7 mouse cellular contexts compared by ENCODE assay signal in the genomic region with DNA sequence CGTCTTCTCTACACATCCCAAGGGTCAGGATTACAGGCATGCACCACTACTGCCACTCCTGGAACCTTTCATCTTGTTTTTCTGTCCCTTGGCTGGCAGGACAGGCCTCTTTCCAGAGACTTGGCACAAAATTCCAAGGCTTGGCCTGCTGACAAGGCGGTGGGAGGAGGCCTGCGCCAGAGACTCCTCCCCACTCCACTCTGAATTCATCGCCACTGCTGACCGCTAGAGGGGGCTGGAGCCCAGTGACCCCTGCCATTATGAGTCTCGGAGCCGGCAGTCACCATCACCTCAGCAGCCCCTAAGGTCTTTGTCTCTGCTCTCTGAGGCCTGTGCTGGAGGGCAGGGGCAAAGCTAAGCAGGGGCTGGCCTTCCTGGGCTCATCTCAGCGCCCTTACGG. TPM values are rescaled to one million over a fixed set of nuclear protein-coding genes. Genes with fewer than 3 reads are reported as not detected.
DNase-seq lines count a peak whose midpoint lies in the region; ATAC-seq and TF ChIP-seq lines count a peak whose summit lies in the region.

No protein-coding gene starts in this region.

- 9% methylated on average over 9 of the region's 9 CpGs for whole genome bisulfite sequencing in embryonic facial prominence, embryonic 11.5 days
- 17% methylated on average over 9 of the region's 9 CpGs for WGBS in intestine, postnatal 0 days
- 7% methylated on average over 9 of the region's 9 CpGs for WGBS in midbrain, embryonic 12.5 days

- H3K27me3 ChIP-seq in embryonic facial prominence, embryonic 11.5 days (ENCODE audit: control insufficient read depth, insufficient read depth, low read length): no peaks in the 10 kb centered on the region
- no peaks in the 10 kb centered on the region for H3K27me3 ChIP-seq in intestine, postnatal 0 days (replicated peaks; ENCODE audit: control insufficient read depth, insufficient read depth, low read length)
- H3K27me3 ChIP-seq in midbrain, embryonic 12.5 days: no peaks in the 10 kb centered on the region

- peak; percentile 95 for TF ChIP-seq CTCF in intestine, postnatal 0 days (IDR thresholded peaks at IDR 0.05; ENCODE audit: low read depth)

- H3K4me3 ChIP-seq in embryonic facial prominence, embryonic 11.5 days (ENCODE audit: low read depth, low read length): no peak overlapping the region
- H3K4me3 ChIP-seq in intestine, postnatal 0 days (ENCODE audit: low read depth, low read length): no peak overlapping the region
- H3K4me3 ChIP-seq in midbrain, embryonic 12.5 days: no peak overlapping the region

- no peaks in the 10 kb centered on the region for H3K4me1 ChIP-seq in embryonic facial prominence, embryonic 11.5 days (ENCODE audit: control insufficient read depth, insufficient read depth, low read length)
- peaks cover 7% of the 10 kb centered on the region; the same call in 1 of the 2 replicates for H3K4me1 ChIP-seq in intestine, postnatal 0 days (replicated peaks; ENCODE audit: control insufficient read depth, insufficient read depth, low read length)
- H3K4me1 ChIP-seq in midbrain, embryonic 12.5 days: peaks cover 24% of the 10 kb centered on the region

- H3K9me3 ChIP-seq in embryonic facial prominence, embryonic 11.5 days (replicated peaks; ENCODE audit: control insufficient read depth, low read length): no peaks in the 10 kb centered on the region
- H3K9me3 ChIP-seq in intestine, postnatal 0 days (ENCODE audit: control insufficient read depth): no peaks in the 10 kb centered on the region
- H3K9me3 ChIP-seq in midbrain, embryonic 12.5 days: no peaks in the 10 kb centered on the region

- H3K36me3 ChIP-seq in embryonic facial prominence, embryonic 11.5 days (replicated peaks; ENCODE audit: control insufficient read depth, insufficient read depth, low read depth, low read length): no peaks in the 10 kb centered on the region
- H3K36me3 ChIP-seq in intestine, postnatal 0 days (ENCODE audit: control insufficient read depth, insufficient read depth): no peaks in the 10 kb centered on the region
- no peaks in the 10 kb centered on the region for H3K36me3 ChIP-seq in midbrain, embryonic 12.5 days

- intact Hi-C loops in left cerebral cortex, postnatal 4 days (cut with DNase I): no loop called here

- H3K4me2 ChIP-seq in embryonic facial prominence, embryonic 11.5 days (ENCODE audit: low read depth, low read length): no peak overlapping the region
- no peak overlapping the region for H3K4me2 ChIP-seq in intestine, postnatal 0 days (replicated peaks; ENCODE audit: low read depth)
- 0 out of 2 replicates have a peak overlapping the region, but pooled peaks have one; percentile 5 for H3K4me2 ChIP-seq in midbrain, embryonic 12.5 days (replicated peaks)

- H3K27ac ChIP-seq in embryonic facial prominence, embryonic 11.5 days (replicated peaks; ENCODE audit: low read depth, low read length): no peak overlapping the region
- H3K27ac ChIP-seq in intestine, postnatal 0 days (ENCODE audit: low read depth, low read length): no peak overlapping the region
- H3K27ac ChIP-seq in midbrain, embryonic 12.5 days (replicated peaks): peak overlapping the region; percentile 89; the same call in 1 of the 2 replicates

- DNase-seq in adrenal gland, postnatal 10 days: peak; percentile 97
- peak; percentile 89 for DNase-seq in embryonic facial prominence, embryonic 11.5 days (ENCODE audit: low spot score)
- DNase-seq in left cerebral cortex, postnatal 4 days: peak; percentile 98
- peak; percentile 44 to 70 for DNase-seq in spleen, adult 18-20 months

- ATAC-seq in embryonic facial prominence, embryonic 11.5 days (replicated peaks; ENCODE audit: insufficient number of reproducible peaks, low FRiP score, low TSS enrichment, low read depth): peak; percentile 63
- peak; percentile 79 for ATAC-seq in granulocyte monocyte progenitor cell, adult 5-6 weeks (replicated peaks; ENCODE audit: poor library complexity, severe bottlenecking)
- peak; percentile 50 for ATAC-seq in intestine, postnatal 0 days
- peak; percentile 69 for ATAC-seq in midbrain, embryonic 12.5 days (ENCODE audit: low FRiP score, low read depth)

- no peak overlapping the region for H3K9ac ChIP-seq in embryonic facial prominence, embryonic 11.5 days (replicated peaks; ENCODE audit: low read length)
- H3K9ac ChIP-seq in intestine, postnatal 0 days (ENCODE audit: low read depth, low read length): no peak overlapping the region
- H3K9ac ChIP-seq in midbrain, embryonic 12.5 days (replicated peaks): no peak overlapping the region

RNA-seq across cellular contexts. Expression of a gene that starts 23.0 kb away (rescaled TPM):
- 10 to 100 TPM; 31.6 to 33.0 TPM for total RNA-seq in adrenal gland, postnatal 10 days (2021)
- polyA plus RNA-seq in embryonic facial prominence, embryonic 11.5 days (2014; fragmentation: Nextera tagmentation; extraction: Ambion mirVana): 68.0 and 68.6 TPM in 2 replicates
- total RNA-seq in granulocyte monocyte progenitor cell, adult 5-6 weeks (2014; fragmentation: Nextera tagmentation): 24.1 and 32.9 TPM in 2 replicates
- total RNA-seq in granulocyte monocyte progenitor cell, adult 5-6 weeks (2017): 41.9 and 50.4 TPM in 2 replicates
- polyA plus RNA-seq in intestine, postnatal 0 days (2015; fragmentation: Nextera tagmentation; extraction: Ambion mirVana): 74.8 and 84.7 TPM in 2 replicates
- total RNA-seq in left cerebral cortex, postnatal 4 days (2021): 10 to 100 TPM; 48.2 to 50.9 TPM
- polyA plus RNA-seq in midbrain, embryonic 12.5 days (2016; fragmentation: Nextera tagmentation; extraction: Ambion mirVana): 63.1 and 66.1 TPM in 2 replicates

RNA-seq across cellular contexts. Expression of a gene that starts 39.7 kb away (rescaled TPM):
- total RNA-seq in adrenal gland, postnatal 10 days (2021): 1 to 10 TPM; 4.3 to 6.5 TPM
- polyA plus RNA-seq in embryonic facial prominence, embryonic 11.5 days (2014; fragmentation: Nextera tagmentation; extraction: Ambion mirVana): 15.0 and 16.6 TPM in 2 replicates
- total RNA-seq in granulocyte monocyte progenitor cell, adult 5-6 weeks (2014; fragmentation: Nextera tagmentation): 18.7 and 23.7 TPM in 2 replicates
- total RNA-seq in granulocyte monocyte progenitor cell, adult 5-6 weeks (2017): 13.9 and 18.5 TPM in 2 replicates
- polyA plus RNA-seq in intestine, postnatal 0 days (2015; fragmentation: Nextera tagmentation; extraction: Ambion mirVana): 2.9 and 3.0 TPM in 2 replicates
- total RNA-seq in left cerebral cortex, postnatal 4 days (2021): 1 to 10 TPM; 2.8 to 4.0 TPM
- 10.3 and 12.5 TPM in 2 replicates for polyA plus RNA-seq in midbrain, embryonic 12.5 days (2016; fragmentation: Nextera tagmentation; extraction: Ambion mirVana)
